Mouse (Mus musculus) heart, postnatal 0 days (tissue): Measurements from ENCODE around the gene Arhgap28.

Source experiments
- CTCF ChIP-seq: IDR thresholded peaks from 2 replicates; pipeline ENCODE4 v1.5.1; 2016; ENCODE audit warnings: antibody characterized with exemption, control low read depth, low read depth
- EP300 ChIP-seq: IDR thresholded peaks from 2 replicates; pipeline ENCODE4 v1.6.1; 2016; ENCODE audit warnings: antibody characterized with exemption, low read depth

DNA sequence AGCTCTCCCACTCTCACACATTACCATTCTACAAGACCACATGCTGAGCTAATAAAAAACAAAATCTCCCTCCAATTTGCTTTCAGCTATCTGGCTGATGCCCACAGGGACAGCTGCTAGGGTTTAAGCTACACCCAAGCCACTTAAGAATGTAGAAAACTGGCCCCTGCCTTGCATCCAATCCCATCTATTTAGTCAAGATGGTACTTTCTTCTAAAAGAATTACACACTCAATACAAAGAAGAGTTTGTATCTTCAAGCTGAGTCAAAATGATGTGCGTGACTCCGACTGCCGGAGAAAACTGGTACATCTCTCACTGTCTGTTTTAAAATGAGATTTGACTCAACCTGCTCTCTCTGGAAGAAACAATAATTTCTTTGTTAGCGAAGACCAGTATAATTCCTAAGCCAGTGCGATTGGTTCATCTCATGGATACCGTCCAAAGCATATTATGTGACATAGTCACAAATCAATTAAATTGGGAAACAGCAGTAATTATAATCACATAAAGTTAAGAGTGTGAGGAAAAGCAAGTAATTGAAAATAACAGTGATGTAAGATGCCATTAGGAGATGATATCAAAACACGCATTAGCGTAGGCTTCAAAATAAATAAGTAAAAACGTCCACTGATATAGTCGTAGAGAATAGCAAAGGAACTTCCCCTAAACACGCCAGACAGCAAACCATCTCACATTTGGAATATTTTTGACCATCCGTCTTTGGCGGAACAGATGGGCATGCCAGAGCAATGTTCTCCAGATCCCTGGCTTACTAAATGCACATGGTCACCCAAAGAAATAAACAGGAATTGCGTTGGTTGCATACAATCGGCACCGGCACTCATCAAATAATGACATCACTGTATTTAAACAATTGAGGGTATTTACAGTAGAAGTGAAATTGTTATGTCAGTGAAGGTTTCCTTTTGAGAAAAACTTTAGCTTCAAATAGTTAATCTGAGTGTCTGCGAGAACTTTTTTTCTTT, 1.0 kb downstream of the Arhgap28 start:
- TF ChIP-seq CTCF (no peak), EP300 (no peak)
